8 mouse cellular contexts compared by ENCODE assay signal in genomic region chr13:55634639-55635127, GRCm38 (mm10). TPM values are rescaled to one million over a fixed set of nuclear protein-coding genes. Genes with fewer than 3 reads are reported as not detected.
DNase-seq lines count a peak whose midpoint lies in the region; ATAC-seq and TF ChIP-seq lines count a peak whose summit lies in the region.

Gene Ddx46, plus strand, starts transcription at chr13:55635027.

- DNase-seq in G1E (ENCODE audit: low spot score), result peak; percentile 73
- DNase-seq in cerebellum, adult 18-20 months, result peak; percentile 88 to 94
- peak; percentile 91 to 94 for DNase-seq in heart, postnatal 36 days
- peak; percentile 55 to 85 for DNase-seq in layer of hippocampus, adult 8-10 months (ENCODE audit: low spot score in 2 of 2)
- DNase-seq in ovary, postnatal 10 days (ENCODE audit: low spot score), result peak; percentile 74
- DNase-seq in thymus, postnatal 10 days (ENCODE audit: low spot score in 2 of 2), result peak; percentile 72 to 94

- H3K36me3 ChIP-seq in G1E (replicated peaks), result peaks cover 66% of the 10 kb centered on the region
- H3K36me3 ChIP-seq in forebrain, embryonic 16.5 days (ENCODE audit: control insufficient read depth, insufficient read depth), result peaks cover 18% of the 10 kb centered on the region
- peaks cover 25% of the 10 kb centered on the region for H3K36me3 ChIP-seq in lung, embryonic 16.5 days (ENCODE audit: control insufficient read depth, insufficient read depth, low read length)

- intact Hi-C loops in heart, postnatal 36 days (cut with DNase I), result loop anchor here (2.0 kb wide), 1 partner anchor 58 kb away; the partner anchor contains the start of gene B230219D22Rik

- H3K27ac ChIP-seq in forebrain, embryonic 16.5 days (ENCODE audit: low read length), result no peak within 1 kb of the TSS
- no peak within 1 kb of the TSS for H3K27ac ChIP-seq in lung, embryonic 16.5 days (ENCODE audit: low read length)

- H3K9ac ChIP-seq in forebrain, embryonic 16.5 days (replicated peaks; ENCODE audit: low read depth, low read length), result peak within 1 kb of the TSS; percentile 87
- H3K9ac ChIP-seq in lung, embryonic 16.5 days (ENCODE audit: low read length), result peak within 1 kb of the TSS; percentile 95

- peak; percentile 81 for ATAC-seq in G1E (ENCODE audit: extremely low read depth, insufficient number of reproducible peaks, low FRiP score, poor library complexity, severe bottlenecking)
- ATAC-seq in forebrain, embryonic 16.5 days, result peak; percentile 95
- ATAC-seq in lung, embryonic 16.5 days (ENCODE audit: low read depth), result peak; percentile 92

- peak within 1 kb of the TSS; percentile 100 for H3K4me3 ChIP-seq in G1E (ENCODE audit: low read depth, low read length)
- H3K4me3 ChIP-seq in forebrain, embryonic 16.5 days (replicated peaks; ENCODE audit: low read length), result peak within 1 kb of the TSS; percentile 86
- peak within 1 kb of the TSS; percentile 100 for H3K4me3 ChIP-seq in lung, embryonic 16.5 days (ENCODE audit: low read length)

- H3K4me2 ChIP-seq in forebrain, embryonic 16.5 days (ENCODE audit: low read length), result peak within 1 kb of the TSS; percentile 78
- H3K4me2 ChIP-seq in lung, embryonic 16.5 days (ENCODE audit: low read depth, low read length), result peak within 1 kb of the TSS; percentile 86

- TF ChIP-seq CTCF in G1E (IDR thresholded peaks at IDR 0.05; ENCODE audit: low read depth, low read length), result peak; percentile 60; the same call in 1 of the 2 replicates

- WGBS in forebrain, embryonic 16.5 days, result 6% methylated on average over 30 of the region's 30 CpGs
- WGBS in lung, embryonic 16.5 days, result 4% methylated on average over 30 of the region's 30 CpGs

- H3K9me3 ChIP-seq in G1E (replicated peaks), result no peaks in the 10 kb centered on the region
- H3K9me3 ChIP-seq in forebrain, embryonic 16.5 days (ENCODE audit: control insufficient read depth, low read length), result no peaks in the 10 kb centered on the region
- H3K9me3 ChIP-seq in lung, embryonic 16.5 days (ENCODE audit: control insufficient read depth, low read length), result no peaks in the 10 kb centered on the region

- no peaks in the 10 kb centered on the region for H3K27me3 ChIP-seq in G1E (ENCODE audit: insufficient read depth, low read length)
- H3K27me3 ChIP-seq in forebrain, embryonic 16.5 days (replicated peaks; ENCODE audit: control insufficient read depth, insufficient read depth, low read length), result no peaks in the 10 kb centered on the region
- H3K27me3 ChIP-seq in lung, embryonic 16.5 days (ENCODE audit: control insufficient read depth, insufficient read depth, low read depth, low read length), result no peaks in the 10 kb centered on the region

- H3K4me1 ChIP-seq in G1E (ENCODE audit: insufficient read depth, low read depth, low read length), result peaks cover 34% of the 10 kb centered on the region
- H3K4me1 ChIP-seq in forebrain, embryonic 16.5 days (replicated peaks; ENCODE audit: control insufficient read depth, insufficient read depth, low read length), result peaks cover 11% of the 10 kb centered on the region
- peaks cover 13% of the 10 kb centered on the region for H3K4me1 ChIP-seq in lung, embryonic 16.5 days (replicated peaks; ENCODE audit: control insufficient read depth, insufficient read depth, low read length)

RNA-seq across cellular contexts. Expression of gene Ddx46, which starts in this region (rescaled TPM):
- total RNA-seq in G1E (2014; fragmentation: Nextera tagmentation) (86.6 and 93.9 TPM in 2 replicates), G1E (2017) (92.4 and 129 TPM in 2 replicates)
- 29.9 and 38.6 TPM in 2 replicates for polyA plus RNA-seq in G1E (2012)
- polyA plus RNA-seq in forebrain, embryonic 16.5 days (2015; fragmentation: Nextera tagmentation; extraction: Ambion mirVana), result 34.2 and 36.4 TPM in 2 replicates
- 10 to 100 TPM; 21.4 to 23.2 TPM for total RNA-seq in heart, postnatal 36 days (2021)
- total RNA-seq in layer of hippocampus, adult 8-10 months (2022), result 10 to 100 TPM; 41.8 to 48.4 (median 46.2) TPM
- polyA plus RNA-seq in lung, embryonic 16.5 days (2015; fragmentation: Nextera tagmentation; extraction: Ambion mirVana), result 28.5 and 33.9 TPM in 2 replicates
